Comparison of ENCODE assay signal across 8 mouse cellular contexts in the genomic region with DNA sequence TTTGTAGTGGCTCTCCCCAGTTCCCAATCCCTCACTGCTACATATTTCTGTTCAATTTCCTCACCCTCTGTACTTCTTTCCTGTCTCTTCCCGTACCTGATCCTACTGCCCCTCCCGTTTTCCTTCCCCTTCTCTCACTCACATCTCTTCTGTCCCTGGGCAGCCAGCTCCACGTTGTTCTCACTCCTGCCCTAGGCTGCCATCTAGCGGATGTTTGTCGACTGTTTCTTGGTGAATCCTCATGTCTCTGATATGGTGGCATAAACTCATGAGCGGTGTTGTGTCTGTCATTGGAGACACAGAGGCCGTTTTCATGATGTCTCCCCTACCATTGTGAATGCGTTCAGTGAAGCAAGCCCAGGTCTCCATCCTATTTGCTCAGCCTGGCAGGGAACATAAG.
A peak's percentile ranks its signal among the peaks of the same experiment; 100 is the strongest.
DNase-seq lines count a peak whose midpoint lies in the region; ATAC-seq and TF ChIP-seq lines count a peak whose summit lies in the region.

No protein-coding gene starts in this region.

- TF ChIP-seq CTCF in cortical plate, adult 2 months (IDR thresholded peaks at IDR 0.05; ENCODE audit: extremely low read depth, insufficient read depth, low read length) = peak; percentile 94
- TF ChIP-seq CTCF in heart, postnatal 0 days (IDR thresholded peaks at IDR 0.05; ENCODE audit: low read depth) = peak; percentile 92
- TF ChIP-seq CTCF in lung, adult 2 months (IDR thresholded peaks at IDR 0.05; ENCODE audit: insufficient read depth, low read length) = peak; percentile 79

- H3K4me2 ChIP-seq in heart, postnatal 0 days (ENCODE audit: low read depth, low read length) = no peak overlapping the region

- TF ChIP-seq EP300 in heart, postnatal 0 days (IDR thresholded peaks at IDR 0.05; ENCODE audit: low read depth) = no peak

- H3K9ac ChIP-seq in heart, postnatal 0 days (replicated peaks; ENCODE audit: low read depth, low read length) = no peak overlapping the region

- no peak for ATAC-seq in heart, postnatal 0 days (ENCODE audit: insufficient read depth, low read depth)
- ATAC-seq in erythroblast, adult 5-6 weeks (replicated peaks; ENCODE audit: low FRiP score, poor library complexity, severe bottlenecking) = no peak

- DNase-seq in ES-CJ7 (ENCODE audit: low read depth, low spot score) = peak; percentile 88
- peak; percentile 51 for DNase-seq in adrenal gland, adult 2 months
- peak; percentile 48 for DNase-seq in heart, postnatal 0 days (ENCODE audit: low spot score)
- peak; percentile 61 to 82 for DNase-seq in kidney, postnatal 25 days
- peak; percentile 38 for DNase-seq in lung, adult 2 months
- peak; percentile 68 for DNase-seq in retina, adult 2 months (ENCODE audit: low read depth, low spot score)

- no peaks in the 10 kb centered on the region for H3K4me1 ChIP-seq in cortical plate, adult 2 months (ENCODE audit: control insufficient read depth, insufficient read depth, low read length)
- H3K4me1 ChIP-seq in heart, postnatal 0 days (ENCODE audit: control insufficient read depth, insufficient read depth) = no peaks in the 10 kb centered on the region
- no peaks in the 10 kb centered on the region for H3K4me1 ChIP-seq in lung, adult 2 months (ENCODE audit: control insufficient read depth, insufficient read depth, low read length)

- H3K9me3 ChIP-seq in heart, postnatal 0 days (replicated peaks; ENCODE audit: control insufficient read depth, low read length) = no peaks in the 10 kb centered on the region

- no peaks in the 10 kb centered on the region for H3K27me3 ChIP-seq in heart, postnatal 0 days (ENCODE audit: control insufficient read depth, insufficient read depth, low read length)

- TF ChIP-seq POLR2A in cortical plate, adult 2 months (IDR thresholded peaks at IDR 0.05; ENCODE audit: extremely low read depth, insufficient read depth, low read length) = no peak
- TF ChIP-seq POLR2A in lung, adult 2 months (IDR thresholded peaks at IDR 0.05; ENCODE audit: borderline replicate concordance, extremely low read depth, low read depth, low read length) = no peak

- H3K27ac ChIP-seq in cortical plate, adult 2 months (ENCODE audit: insufficient read depth, low read length) = no peak overlapping the region
- no peak overlapping the region for H3K27ac ChIP-seq in heart, postnatal 0 days (ENCODE audit: low read depth)

- 7% methylated on average over 8 of the region's 8 CpGs for WGBS in heart, postnatal 0 days
- 6% methylated on average over 8 of the region's 8 CpGs for WGBS in lung, adult 2 months

- H3K4me3 ChIP-seq in cortical plate, adult 2 months (ENCODE audit: insufficient read depth, low read length) = no peak overlapping the region
- H3K4me3 ChIP-seq in heart, postnatal 0 days (ENCODE audit: low read depth, low read length) = no peak overlapping the region
- no peak overlapping the region for H3K4me3 ChIP-seq in lung, adult 2 months (replicated peaks; ENCODE audit: extremely low read depth, low read depth, low read length)

- H3K36me3 ChIP-seq in heart, postnatal 0 days (replicated peaks; ENCODE audit: control insufficient read depth, insufficient read depth, low read length) = no peaks in the 10 kb centered on the region

Comparison
In these comparisons a context has a peak if more than half of its experiments do, and no peak if none do; other contexts are left out.
1. DNase-seq: peak in every context shown above with its lines; median percentile 88 in ES-CJ7; 72 in kidney, postnatal 25 days; 68 in retina, adult 2 months; 51 in adrenal gland, adult 2 months; 48 in heart, postnatal 0 days; 38 in lung, adult 2 months.